Mouse (Mus musculus) layer of hippocampus, postnatal 10 days (tissue): ENCODE measurements around the gene Cbx7. TPM values are rescaled to one million over a fixed set of nuclear protein-coding genes. Genes with fewer than 3 reads are reported as not detected.
"Not testable (repeated sequence)": the region's sequence is repeated elsewhere in the genome, so short reads cannot be mapped to it uniquely, and the experiment has no call there.

ENCODE experiments used
- DNase-seq, 2 experiments: peaks; one replicate each; pipeline ENCODE4 v3.0.0; 2021; ENCODE audit warnings: low spot score in 2 of 2
- total RNA-seq, 2 experiments: library from RNA; stranded (reverse); gene quantifications; 2 replicates each; pipeline ENCODE4 v1.2.3; 2021

Cbx7 gene
- total RNA-seq, 2 experiments from 2014 or later = 7.9 to 9.6 TPM

GRCm38 (mm10) chr15:79928736-79929135 is 42.2 kb downstream of the Cbx7 start:
- DNase-seq = no peak

GRCm38 (mm10) chr15:79928316-79928715 is 42.6 kb downstream of the Cbx7 start:
- no peak for DNase-seq

GRCm38 (mm10) chr15:79927637-79928122 is 43.2 kb downstream of the Cbx7 start:
- DNase-seq = peak; percentile 88 to 91

GRCm38 (mm10) chr15:79926856-79927416 is 44.0 kb downstream of the Cbx7 start:
- DNase-seq = no peak

- no peak for DNase-seq
Measured at GRCm38 (mm10) chr15:79919787-79920186, 51.1 kb downstream of the Cbx7 start.

- no peak for DNase-seq
Measured at GRCm38 (mm10) chr15:79918485-79918884, 52.4 kb downstream of the Cbx7 start.

- DNase-seq = no peak
Measured at GRCm38 (mm10) chr15:79917111-79917720, 53.7 kb downstream of the Cbx7 start.

- DNase-seq = no peak
Measured at GRCm38 (mm10) chr15:79916150-79916549, 54.8 kb downstream of the Cbx7 start.

- DNase-seq = peak; percentile 53
Measured at GRCm38 (mm10) chr15:79914357-79914756, 56.6 kb downstream of the Cbx7 start.

GRCm38 (mm10) chr15:79913761-79914346 is 57.1 kb downstream of the Cbx7 start:
- no peak for DNase-seq

GRCm38 (mm10) chr15:79911339-79911738 is 59.6 kb downstream of the Cbx7 start:
- no peak for DNase-seq

- DNase-seq = not testable (repeated sequence)
Measured at GRCm38 (mm10) chr15:79910812-79911211, 60.1 kb downstream of the Cbx7 start.

- DNase-seq = not testable (repeated sequence)
Measured at GRCm38 (mm10) chr15:79909006-79909405, 61.9 kb downstream of the Cbx7 start.

- no peak for DNase-seq
Measured at GRCm38 (mm10) chr15:79906855-79907254, 64.1 kb downstream of the Cbx7 start.

GRCm38 (mm10) chr15:79905211-79905610 is 65.7 kb downstream of the Cbx7 start:
- DNase-seq = no peak

GRCm38 (mm10) chr15:79904678-79905077 is 66.2 kb downstream of the Cbx7 start:
- DNase-seq = not testable (repeated sequence)

- no peak for DNase-seq
Measured at GRCm38 (mm10) chr15:79903963-79904362, 67.0 kb downstream of the Cbx7 start.

GRCm38 (mm10) chr15:79903081-79903480 is 67.8 kb downstream of the Cbx7 start:
- DNase-seq = not testable (repeated sequence)

- no peak for DNase-seq
Measured at GRCm38 (mm10) chr15:79901399-79901798, 69.5 kb downstream of the Cbx7 start.

- DNase-seq = no peak
Measured at GRCm38 (mm10) chr15:79900751-79901150, 70.2 kb downstream of the Cbx7 start.

- no peak for DNase-seq
Measured at GRCm38 (mm10) chr15:79899828-79900510, 71.0 kb downstream of the Cbx7 start.

GRCm38 (mm10) chr15:79898988-79899387 is 71.9 kb downstream of the Cbx7 start:
- DNase-seq = no peak
